Mouse (Mus musculus): ENCODE results near the gene Selplg.
"Not testable (repeated sequence)": the region's sequence is repeated elsewhere in the genome, so short reads cannot be mapped to it uniquely, and the experiment has no call there.

Gene Selplg

DNA sequence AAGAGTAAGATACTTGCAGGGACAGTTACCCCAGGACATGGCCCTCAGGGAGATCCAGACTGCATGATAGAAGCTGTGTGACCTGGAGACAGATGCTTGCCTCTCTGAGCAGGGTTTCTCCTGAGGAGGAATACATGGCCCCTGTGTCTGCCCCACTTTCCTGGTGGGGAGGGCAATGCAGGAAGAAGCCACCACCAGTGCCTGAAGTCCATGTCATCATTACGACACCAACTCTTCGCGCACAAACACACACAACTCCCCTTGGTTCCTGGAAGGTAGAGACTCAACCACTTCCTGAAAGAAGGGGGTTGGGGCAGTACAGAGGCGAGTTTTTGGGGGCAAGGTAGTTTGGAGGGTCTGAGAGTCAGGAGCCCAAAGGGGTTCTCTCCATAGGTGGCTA, 8.2 kb downstream of the Selplg start:
- DNase-seq (ENCODE audit: low read depth), result no peak

DNA sequence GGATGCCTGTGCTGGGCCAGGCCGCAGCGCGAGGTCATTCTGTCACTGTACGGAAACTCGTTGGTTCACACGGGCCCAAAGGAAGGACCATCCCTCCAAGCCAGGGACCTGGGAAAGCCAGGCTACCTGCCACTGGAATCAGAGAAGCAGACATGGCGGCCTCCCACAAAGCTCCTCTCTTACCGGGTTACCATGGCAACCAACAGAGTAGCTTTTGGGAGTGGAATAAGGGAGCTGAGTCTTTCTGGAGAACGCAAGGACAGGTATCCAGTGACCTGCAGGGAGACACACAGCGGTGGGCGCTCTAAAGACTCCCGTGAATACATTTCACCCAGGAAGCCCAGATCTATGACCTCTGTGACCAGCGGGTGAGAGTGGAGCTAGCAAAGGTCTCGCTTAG, 13.9 kb downstream of the Selplg start:
- DNase-seq (ENCODE audit: low read depth), result no peak

DNA sequence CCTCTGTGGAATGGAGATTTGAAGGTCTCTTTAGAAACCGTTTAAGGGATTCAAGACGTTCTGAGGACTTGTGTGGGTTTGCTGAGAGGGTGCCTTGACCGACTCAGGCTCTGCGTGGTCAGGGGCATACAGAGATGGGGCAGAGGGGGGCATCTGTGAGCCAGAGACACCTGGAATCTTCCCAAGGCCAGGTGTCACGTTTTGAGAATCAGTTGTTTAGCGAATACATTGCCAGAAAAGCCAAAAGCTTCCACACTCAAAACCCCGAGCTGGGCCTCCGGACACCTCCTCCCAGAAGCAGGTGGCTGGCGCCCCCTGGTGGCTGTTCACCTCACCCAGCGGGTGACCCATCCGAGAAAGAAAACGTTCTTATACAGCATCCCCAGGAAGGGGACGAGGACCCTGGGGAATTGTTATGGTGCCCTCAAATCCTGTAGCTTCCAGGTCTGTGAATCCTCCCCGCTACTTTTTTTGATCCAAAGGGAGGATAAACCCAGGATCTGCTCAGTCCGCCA, 16.7 kb downstream of the Selplg start:
- DNase-seq (ENCODE audit: low read depth), result peak; percentile 93

DNA sequence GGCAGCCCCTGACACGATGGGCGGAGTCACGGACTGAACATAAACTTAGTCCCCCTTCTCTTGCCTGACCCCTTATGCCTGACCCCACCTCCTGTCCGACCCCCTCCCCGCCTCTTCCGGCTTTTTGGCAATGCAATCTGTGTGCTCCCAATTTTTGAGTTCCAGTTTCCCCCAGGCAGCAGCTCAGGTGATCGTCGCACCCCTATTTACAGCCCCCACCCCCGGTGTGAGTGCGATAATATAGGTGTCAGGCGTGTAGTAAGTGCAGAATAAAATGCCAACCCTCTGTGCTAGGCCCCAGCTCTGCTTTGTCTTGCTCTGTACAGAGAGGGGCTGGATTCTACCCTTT, 17.4 kb downstream of the Selplg start:
- DNase-seq (ENCODE audit: low read depth), result no peak

DNA sequence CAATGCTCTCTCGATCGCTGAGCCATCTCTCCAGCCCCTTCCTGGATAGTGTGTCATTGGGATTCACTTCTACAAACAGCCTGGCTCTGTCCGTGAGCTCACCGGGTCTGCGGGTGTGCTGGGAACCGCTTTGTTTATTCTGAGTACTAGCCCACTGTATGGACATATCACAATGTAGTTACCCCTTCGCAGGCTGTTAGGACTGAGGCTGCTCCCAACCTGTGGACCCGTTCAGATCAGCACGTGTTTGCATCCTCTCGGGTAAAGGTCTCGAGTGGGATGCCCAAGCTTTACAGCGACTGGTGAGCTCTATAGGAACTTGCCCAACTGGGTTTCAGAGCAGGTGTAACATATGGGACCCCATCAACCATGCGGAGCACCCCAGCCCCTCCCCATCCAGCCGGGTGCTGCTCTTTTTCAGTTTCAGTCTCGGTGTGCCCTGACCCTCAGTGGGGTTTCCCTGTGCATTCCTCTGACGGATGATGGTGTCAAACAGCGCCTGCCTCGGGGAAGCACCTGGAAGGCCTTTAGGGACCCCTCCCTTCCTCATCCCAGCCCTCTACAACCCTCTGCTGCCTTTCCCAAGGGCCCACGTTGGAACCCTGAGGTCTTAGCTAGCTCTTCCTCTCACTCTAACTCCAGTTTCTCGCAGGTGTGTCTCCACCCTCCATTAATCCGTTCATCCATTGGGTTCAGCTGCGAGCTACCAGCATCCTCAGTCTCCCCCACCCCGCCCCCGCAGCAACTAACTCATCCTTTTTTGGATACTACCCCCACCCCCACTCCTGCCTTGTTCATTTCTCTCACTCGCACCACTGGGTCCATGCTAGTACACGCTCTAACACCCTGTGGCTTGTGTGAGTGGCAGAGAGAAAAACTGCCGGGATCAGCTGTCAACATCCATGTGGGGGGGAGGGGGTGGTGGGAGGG, 18.1 kb downstream of the Selplg start:
- no peak for DNase-seq (ENCODE audit: low read depth)

DNA sequence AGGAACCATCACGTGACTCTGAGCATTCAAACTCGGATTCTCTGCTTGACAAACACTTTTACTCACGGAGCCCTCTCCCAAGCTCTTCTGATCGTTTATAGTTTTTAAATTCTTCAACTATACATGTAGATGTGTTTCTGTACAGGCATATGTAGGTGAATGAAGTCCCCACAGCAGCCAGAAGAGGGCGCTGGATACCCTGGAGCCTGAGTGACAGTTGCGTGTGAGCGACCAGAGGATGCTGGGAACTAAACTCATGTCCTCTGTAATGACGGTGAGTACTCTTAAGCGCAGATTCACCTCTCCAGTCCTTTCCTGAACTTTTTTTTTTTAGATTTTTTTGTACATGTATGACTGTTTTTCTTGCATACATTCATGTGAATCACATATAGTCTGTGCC, 18.8 kb downstream of the Selplg start:
- peak; percentile 52 for DNase-seq (ENCODE audit: low read depth)

DNA sequence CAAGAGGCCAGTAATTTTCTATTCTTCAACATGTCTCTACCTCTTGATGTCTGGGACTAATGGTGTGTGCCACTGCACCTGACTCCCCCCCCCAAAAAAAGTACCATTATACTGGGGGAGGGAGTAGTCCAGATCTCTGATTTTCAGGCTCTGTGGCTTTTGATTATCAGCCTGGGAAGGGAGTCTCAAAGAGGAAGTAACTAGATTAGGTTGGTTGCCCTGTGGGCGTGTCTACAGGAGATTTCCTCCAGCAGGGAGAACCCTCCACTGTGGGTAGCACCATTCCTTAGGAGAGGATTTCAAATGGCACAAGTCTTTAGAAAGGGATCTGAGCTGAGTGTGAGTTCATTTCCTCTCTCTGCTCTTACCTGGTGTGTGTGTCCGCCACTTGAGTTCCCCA, 19.8 kb downstream of the Selplg start:
- DNase-seq (ENCODE audit: low read depth), result no peak

DNA sequence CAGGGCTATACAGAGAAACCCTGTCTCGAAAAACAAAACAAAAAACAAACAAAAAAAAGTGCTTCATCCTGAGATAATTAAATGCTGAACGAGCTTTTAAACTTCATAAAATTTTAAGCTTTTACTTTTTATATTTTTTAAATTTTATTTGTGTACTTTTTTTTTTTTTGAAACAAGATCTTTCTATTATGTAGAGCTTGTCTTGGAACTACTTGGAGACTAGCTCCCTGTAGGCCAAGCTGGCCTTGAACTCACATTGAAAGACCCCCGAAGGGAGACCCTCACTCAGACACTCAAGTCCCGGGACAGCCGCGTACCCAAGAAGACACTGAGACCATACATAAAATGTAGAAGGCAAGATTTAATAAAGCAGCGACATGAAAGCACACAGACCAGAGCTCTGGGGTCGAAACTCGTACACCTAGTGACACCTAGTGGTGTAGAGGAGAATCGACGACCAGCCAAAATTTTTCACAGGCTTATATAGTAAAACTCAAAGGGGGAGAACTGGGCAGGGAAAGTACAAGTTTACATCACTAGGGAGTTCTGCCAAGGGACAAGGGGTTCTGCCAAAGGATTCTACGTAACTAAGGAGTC, 20.5 kb downstream of the Selplg start:
- DNase-seq (ENCODE audit: low read depth), result not testable (repeated sequence)

DNA sequence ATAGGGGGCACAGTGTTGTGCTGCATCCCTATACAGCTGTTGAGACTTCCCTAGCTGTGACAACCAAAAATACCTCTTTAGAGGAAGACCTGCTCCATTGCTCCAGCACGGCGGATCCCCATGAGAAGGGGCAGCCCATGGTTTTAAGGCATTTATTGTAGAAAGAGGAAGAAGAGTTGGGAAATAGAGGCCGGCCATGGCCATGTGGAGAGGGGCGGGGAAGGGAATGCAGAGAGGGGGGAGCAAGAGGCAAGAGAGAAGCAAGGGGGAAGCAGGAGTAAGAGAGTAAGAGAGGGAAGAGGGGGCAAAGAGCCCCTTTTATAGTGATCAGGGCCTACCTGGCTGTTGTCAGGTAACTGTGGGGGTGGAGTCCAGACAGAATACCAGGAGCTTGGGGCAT, 22.3 kb downstream of the Selplg start:
- DNase-seq (ENCODE audit: low read depth), result no peak

DNA sequence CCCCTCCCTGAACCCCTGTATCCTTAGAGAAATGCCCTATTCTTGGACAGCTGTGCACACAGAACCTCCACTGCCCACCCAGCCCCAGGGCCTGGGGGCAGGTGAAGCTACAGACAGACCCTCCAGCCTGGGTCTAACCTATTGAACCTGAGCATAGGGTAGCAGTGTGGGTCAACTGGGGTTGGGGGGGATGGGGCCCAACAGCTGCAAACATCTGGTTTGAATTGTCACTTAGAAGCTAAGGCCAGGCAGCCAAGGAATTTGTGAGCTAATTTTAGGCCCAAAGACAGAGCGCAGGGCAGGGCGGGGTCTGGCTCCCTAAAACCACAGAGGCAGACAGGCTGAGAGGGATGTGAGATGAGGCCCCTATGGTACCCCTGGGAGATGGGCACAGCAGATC, 24.3 kb downstream of the Selplg start:
- peak; percentile 81 for DNase-seq (ENCODE audit: low read depth)

DNA sequence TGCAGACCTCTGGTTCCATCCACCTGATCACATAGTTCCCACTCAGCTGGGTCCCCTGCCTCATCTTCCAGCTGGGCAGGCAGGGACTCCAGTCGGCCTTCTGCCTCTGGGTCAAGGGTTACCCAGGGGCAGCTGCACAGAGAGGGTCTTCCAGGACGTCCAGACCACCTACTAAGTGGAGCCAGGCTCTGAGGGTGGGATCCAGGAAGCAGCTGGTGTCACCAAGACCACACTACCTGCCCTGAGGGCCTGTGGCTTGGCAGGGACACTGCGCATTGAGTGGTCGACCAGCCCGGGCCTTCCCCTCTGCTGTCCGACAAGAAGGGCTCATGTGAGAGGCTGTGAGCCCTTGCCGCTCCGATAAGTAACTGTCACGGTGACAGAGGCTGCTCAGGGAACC, 24.7 kb downstream of the Selplg start:
- no peak for DNase-seq (ENCODE audit: low read depth)

DNA sequence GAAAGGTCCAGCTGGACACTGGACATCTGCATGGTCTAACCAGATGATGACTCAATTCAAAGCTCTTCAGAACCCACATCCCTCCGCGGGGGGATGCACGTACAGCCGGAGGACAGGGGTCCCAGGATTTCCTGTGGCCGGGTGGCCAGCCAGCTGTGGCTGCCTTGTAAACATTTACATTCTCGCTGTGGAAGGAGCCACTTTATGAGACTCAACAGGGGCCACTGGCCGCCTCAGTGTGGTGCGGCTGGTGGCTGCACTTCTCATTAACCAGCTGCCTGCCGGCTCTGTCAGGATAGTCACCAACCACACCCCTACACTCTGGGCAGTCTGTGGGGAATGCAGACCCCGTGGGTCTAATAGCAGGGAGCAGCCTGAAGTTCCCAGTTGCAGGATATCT, 26.0 kb downstream of the Selplg start:
- DNase-seq (ENCODE audit: low read depth), result no peak

DNA sequence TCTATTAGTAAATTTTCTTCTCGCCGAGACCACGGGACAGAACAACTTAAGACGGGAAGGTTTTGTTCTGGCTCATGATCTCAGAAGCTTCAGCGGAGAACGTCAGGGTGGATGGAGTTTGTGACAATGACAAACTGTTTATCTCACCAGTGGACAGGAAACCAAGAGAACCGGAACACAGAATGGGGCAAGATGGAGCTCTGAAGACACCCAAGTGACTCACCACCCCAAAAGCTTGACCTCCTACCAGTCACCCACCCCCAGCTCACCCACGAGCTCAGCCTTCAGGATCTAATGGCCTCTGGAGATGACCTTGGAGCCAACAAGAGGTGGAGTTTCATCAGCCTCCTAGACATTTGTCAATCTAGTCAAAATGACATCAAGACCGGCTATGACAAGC, 27.1 kb downstream of the Selplg start:
- no peak for DNase-seq (ENCODE audit: low read depth)

DNA sequence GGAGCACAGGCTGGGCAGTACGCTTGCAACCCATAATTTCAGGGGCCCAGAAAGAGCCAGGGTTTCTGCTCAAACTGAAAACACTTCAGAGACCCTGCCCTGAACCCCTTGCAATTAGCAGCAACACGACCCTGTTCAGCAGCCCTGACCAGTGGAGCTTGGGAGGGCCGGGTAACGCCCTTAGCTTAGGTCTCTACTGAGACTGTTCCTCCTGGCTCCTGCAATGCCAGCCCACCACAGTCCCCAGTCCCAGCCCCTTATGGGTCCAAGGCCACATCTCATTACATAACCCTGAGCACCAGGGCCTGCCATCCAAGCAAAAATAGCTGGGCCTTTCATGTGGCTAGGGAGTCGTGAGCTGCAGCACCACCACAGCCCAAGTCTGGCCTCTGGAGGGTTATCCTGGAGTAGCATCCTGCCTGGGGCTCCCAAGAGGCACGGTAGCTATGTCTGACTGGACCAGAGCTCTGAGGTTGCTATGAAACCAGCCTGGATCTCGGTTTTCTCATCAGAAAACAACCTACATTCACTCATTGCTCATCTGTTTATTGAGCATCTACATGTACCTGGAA, 28.0 kb downstream of the Selplg start:
- DNase-seq (ENCODE audit: low read depth), result peak; percentile 46

DNA sequence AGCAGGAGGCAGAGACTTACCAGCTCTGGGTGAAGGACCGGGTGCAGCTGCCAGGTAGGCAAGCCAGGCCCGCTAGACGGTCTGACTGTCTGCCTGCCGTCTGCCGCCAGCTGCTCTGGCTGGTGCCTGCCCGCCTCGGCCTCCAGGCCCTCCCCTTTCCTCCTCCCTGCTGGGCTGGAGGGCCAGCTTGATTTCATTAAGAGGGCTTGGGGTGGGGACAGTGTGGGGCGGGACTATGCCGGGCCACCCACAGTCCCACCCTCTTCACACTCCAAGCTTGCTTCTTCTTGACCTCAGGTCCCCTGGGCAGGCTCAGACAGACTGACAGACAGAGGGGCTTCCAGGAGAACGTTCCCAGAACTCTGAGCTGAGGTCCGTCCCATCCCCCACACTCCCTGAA, 32.2 kb downstream of the Selplg start, which contains the start of gene Tmem119:
Tmem119 (minus strand) TSS at position 237 of the 400 bp plus-strand sequence.
- peak; percentile 92 for DNase-seq (ENCODE audit: low read depth)

DNA sequence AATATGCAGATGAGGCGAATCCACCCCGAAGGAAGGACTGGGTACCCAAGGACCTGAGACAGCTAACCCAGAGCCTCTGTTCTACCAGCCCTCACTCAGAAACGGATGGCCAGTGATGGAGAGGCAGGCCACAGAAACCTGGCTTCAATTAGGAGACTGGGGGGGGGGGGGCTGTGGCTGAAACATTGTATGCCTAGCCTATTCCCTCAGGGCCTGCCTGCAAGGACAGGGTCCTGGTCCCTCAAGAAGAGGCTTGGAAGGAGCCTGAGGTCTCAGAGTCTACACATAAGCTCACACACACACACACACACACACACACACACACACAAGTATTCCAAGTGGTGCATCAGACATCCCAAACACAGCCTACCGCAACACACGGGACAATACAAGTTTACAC, 32.8 kb downstream of the Selplg start:
- peak; percentile 60 for DNase-seq (ENCODE audit: low read depth)

DNA sequence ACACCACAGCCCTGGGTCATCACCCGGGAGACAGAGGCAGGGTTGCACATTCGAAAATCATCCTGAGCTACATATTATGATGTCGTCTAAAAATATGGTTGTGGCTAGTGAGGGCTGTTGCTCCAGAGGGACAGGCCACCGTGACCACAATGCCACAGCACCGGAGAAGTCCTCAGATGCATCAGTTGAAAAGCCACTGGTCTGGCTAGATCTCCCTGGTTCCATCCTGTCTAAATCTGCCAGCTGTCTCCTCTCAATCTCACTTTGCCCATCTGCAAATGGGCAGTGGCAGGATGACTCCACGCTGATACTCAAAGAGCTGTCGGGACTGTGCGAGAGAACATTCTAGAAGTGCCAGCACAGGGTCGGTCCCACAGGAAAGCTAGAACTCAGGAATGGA, 33.9 kb downstream of the Selplg start:
- no peak for DNase-seq (ENCODE audit: low read depth)

DNA sequence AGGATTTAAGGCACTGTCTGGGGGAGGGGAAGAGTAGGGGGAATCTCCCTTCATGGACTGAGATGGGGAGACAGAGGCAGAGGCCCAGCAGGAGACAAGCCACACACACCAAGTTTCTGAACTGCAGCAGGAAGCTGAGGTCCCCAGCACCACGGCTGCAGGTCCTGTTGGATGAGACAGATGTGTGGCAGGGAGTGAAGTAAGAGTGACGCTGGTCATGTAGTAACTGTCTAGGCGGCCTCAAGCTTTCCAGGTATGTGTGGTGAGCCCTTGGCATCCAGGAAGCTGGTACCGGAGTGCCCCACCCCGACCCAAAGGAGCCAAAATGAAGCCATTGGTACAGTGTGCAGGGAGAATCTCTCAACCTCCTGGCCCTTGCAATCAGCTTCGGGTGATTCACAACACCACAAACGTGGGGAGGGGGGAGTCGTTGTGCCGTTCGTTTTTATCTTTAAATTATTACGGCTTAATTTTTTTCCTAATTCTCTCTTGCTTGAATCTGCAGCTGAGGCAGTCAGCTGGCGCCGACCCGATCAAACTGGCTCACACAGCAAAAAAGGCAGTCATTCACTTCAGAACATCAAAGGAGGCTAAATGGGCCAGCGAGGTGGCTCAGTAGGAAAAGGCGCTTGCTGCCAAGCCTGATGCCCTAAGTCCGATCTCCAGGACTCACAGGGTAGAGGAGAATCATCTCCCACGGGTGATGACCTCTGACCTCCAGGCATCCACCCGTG, 35.1 kb downstream of the Selplg start:
- DNase-seq (ENCODE audit: low read depth), result peak; percentile 28

DNA sequence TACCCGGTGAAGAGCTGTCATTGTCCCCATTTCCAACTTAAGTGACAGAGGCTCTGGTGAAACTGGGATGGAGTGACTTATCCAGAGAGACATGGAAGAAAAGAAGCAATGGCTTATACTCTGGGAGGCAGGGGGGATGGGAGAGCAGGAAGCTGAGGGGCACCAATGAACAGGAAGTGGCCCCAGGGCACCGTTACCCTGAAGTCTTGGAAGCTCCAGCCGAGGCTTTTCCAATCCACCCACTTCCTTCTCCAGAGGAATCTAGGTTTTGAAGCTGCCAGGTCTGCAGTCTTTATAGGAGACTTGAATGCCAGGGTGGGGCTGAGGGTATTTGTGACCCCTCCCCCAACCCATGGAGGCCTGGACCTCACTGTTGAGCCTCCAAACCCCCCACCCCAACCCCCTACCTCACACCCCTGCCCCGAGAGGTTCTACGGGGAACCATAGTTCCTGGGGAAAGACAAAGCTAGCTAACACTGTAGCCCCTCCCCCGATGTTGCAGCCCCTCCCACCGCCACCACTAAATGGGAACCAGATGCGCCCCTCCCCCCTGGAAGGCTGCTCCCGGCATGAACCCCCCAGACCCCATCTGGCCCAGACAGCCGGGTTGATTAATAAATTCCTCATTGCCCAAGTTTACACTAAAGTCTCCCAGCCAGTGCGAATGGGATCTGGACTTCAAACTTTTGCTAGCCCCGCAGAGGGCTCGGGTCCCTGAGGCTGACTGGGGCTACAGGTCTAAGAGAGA, 35.9 kb downstream of the Selplg start:
- DNase-seq (ENCODE audit: low read depth), result peak; percentile 91

DNA sequence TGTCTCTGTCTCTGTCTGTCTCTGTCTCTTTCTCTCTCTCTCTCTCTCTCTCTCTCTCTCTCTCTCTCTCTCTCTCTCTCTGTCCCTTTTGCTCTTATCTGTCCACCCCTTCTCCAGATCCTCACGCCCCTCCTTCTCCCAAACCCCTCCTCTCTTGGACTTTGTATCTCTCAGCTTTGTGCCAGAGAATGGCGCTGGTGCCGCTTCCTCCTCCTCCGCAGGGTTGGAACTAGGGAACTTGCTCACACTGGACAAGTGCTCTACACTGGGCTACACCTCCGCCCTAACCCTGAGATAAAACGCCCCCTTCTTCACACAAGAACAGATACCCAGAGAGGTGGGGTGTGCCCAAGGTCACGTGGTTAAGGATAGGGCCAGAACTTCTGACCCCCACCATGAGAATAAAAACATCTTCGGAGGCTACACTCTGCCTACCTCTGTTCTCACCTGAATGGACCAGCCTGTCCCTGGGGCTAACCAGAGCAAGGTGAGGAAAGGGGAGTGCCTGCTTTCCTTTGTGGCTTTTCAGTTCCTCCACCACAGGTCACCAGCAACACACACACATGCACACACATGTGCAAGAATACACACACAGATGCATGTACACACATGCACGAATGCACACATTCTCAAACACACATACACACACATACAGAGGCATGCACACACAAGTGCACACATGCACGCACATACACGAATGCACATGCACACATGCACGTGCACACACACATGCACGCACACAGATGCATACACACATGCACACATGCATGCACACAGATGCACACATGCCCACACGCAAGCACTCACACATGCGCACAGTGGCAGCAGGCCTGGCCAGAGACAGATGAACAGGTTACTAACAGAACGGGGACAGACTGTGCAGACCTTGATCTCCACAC, 41.0 kb downstream of the Selplg start:
- no peak for DNase-seq (ENCODE audit: low read depth)

All from NIH3T3 (cell line).